Mouse (Mus musculus): Measurements from ENCODE around the gene Uts2. TPM values are rescaled to one million over a fixed set of nuclear protein-coding genes. Genes with fewer than 3 reads are reported as not detected.
"Not testable (repeated sequence)": the region's sequence is repeated elsewhere in the genome, so short reads cannot be mapped to it uniquely, and the experiment has no call there.

Uts2 gene
- polyA plus RNA-seq, 1 experiment from 2014 or later = not detected

- no peaks in the 10 kb centered on the region for H3K4me1 ChIP-seq
- no peak overlapping the region for H3K27ac ChIP-seq
- no peak for ATAC-seq (ENCODE audit: low FRiP score)
- no peaks in the 10 kb centered on the region for H3K9me3 ChIP-seq
- no peak overlapping the region for H3K4me3 ChIP-seq (replicated peaks)
- H3K27me3 ChIP-seq = no peaks in the 10 kb centered on the region
- no peaks in the 10 kb centered on the region for H3K36me3 ChIP-seq (replicated peaks)
- no peak overlapping the region for H3K4me2 ChIP-seq
- no peak overlapping the region for H3K9ac ChIP-seq
- 43% methylated on average over 1 of the region's 1 CpGs for WGBS
These were observed 21.8 kb upstream of the Uts2 start for GRCm38 (mm10) chr4:150975145-150975544.

- Histone ChIP-seq H3K27me3 (no peaks in the 10 kb centered on the region), H3K4me2 (no peak overlapping the region), H3K4me3 (replicated peaks) (no peak overlapping the region), H3K9me3 (no peaks in the 10 kb centered on the region), H3K4me1 (no peaks in the 10 kb centered on the region), H3K9ac (no peak overlapping the region), H3K36me3 (replicated peaks) (no peaks in the 10 kb centered on the region), H3K27ac (no peak overlapping the region)
- WGBS = 88% methylated on average over 21 of the region's 21 CpGs
- ATAC-seq (ENCODE audit: low FRiP score) = no peak
These were observed 18.6 kb upstream of the Uts2 start for GRCm38 (mm10) chr4:150978156-150978910.

- H3K9me3 ChIP-seq = no peaks in the 10 kb centered on the region
- no peak overlapping the region for H3K9ac ChIP-seq
- 84% methylated on average over 9 of the region's 9 CpGs for whole genome bisulfite sequencing
- H3K4me1 ChIP-seq = no peaks in the 10 kb centered on the region
- ATAC-seq (ENCODE audit: low FRiP score) = no peak
- no peak overlapping the region for H3K27ac ChIP-seq
- no peak overlapping the region for H3K4me2 ChIP-seq
- no peak overlapping the region for H3K4me3 ChIP-seq (replicated peaks)
- H3K27me3 ChIP-seq = no peaks in the 10 kb centered on the region
- no peaks in the 10 kb centered on the region for H3K36me3 ChIP-seq (replicated peaks)
These were observed 17.4 kb upstream of the Uts2 start for GRCm38 (mm10) chr4:150979455-150979854.

- Histone ChIP-seq H3K27me3 (no peaks in the 10 kb centered on the region), H3K9me3 (no peaks in the 10 kb centered on the region), H3K4me2 (no peak overlapping the region), H3K36me3 (replicated peaks) (no peaks in the 10 kb centered on the region), H3K9ac (no peak overlapping the region), H3K27ac (no peak overlapping the region), H3K4me1 (no peaks in the 10 kb centered on the region), H3K4me3 (replicated peaks) (no peak overlapping the region)
- WGBS = 90% methylated on average over 5 of the region's 5 CpGs
- ATAC-seq (ENCODE audit: low FRiP score) = no peak
These were observed 16.7 kb upstream of the Uts2 start for GRCm38 (mm10) chr4:150980153-150980552.

- WGBS = 49% methylated on average over 6 of the region's 6 CpGs
These were observed 6.7 kb upstream of the Uts2 start for GRCm38 (mm10) chr4:150990148-150990547.

GRCm38 (mm10) chr4:150998626-150999025 is 1.7 kb downstream of the Uts2 start:
- Histone ChIP-seq H3K9ac (no peak overlapping the region), H3K4me3 (replicated peaks) (no peak overlapping the region), H3K4me2 (no peak overlapping the region), H3K27me3 (no peaks in the 10 kb centered on the region), H3K9me3 (no peaks in the 10 kb centered on the region), H3K27ac (no peak overlapping the region), H3K4me1 (peaks cover 7% of the 10 kb centered on the region; the same call in 1 of the 2 replicates), H3K36me3 (replicated peaks) (no peaks in the 10 kb centered on the region)
- no peak for ATAC-seq (ENCODE audit: low FRiP score)
- 94% methylated on average over 9 of the region's 9 CpGs for WGBS

More at GRCm38 (mm10) chr4:150990148-150990547, 6.7 kb upstream of the Uts2 start:
- no peak overlapping the region for H3K9ac ChIP-seq
- H3K36me3 ChIP-seq (replicated peaks) = no peaks in the 10 kb centered on the region
- H3K4me3 ChIP-seq (replicated peaks) = no peak overlapping the region
- no peak overlapping the region for H3K4me2 ChIP-seq
- H3K27ac ChIP-seq = no peak overlapping the region
- H3K4me1 ChIP-seq = no peaks in the 10 kb centered on the region; the same call in 1 of the 2 replicates
- H3K27me3 ChIP-seq = no peaks in the 10 kb centered on the region
- no peaks in the 10 kb centered on the region for H3K9me3 ChIP-seq
- ATAC-seq (ENCODE audit: low FRiP score) = no peak

- Histone ChIP-seq H3K9ac (no peak overlapping the region), H3K27ac (no peak overlapping the region), H3K9me3 (no peaks in the 10 kb centered on the region), H3K4me1 (0 out of 2 replicates have a peak, but pooled peaks cover 7% of the 10 kb centered on the region), H3K36me3 (replicated peaks) (no peaks in the 10 kb centered on the region), H3K27me3 (no peaks in the 10 kb centered on the region), H3K4me3 (replicated peaks) (no peak overlapping the region), H3K4me2 (no peak overlapping the region)
- ATAC-seq (ENCODE audit: low FRiP score) = no peak
- WGBS = 74% methylated on average over 13 of the region's 13 CpGs
These were observed 4.5 kb downstream of the Uts2 start for GRCm38 (mm10) chr4:151001397-151001796.

- 93% methylated on average over 13 of the region's 13 CpGs for WGBS
These were observed 8.9 kb downstream of the Uts2 start for GRCm38 (mm10) chr4:151005656-151006318.

GRCm38 (mm10) chr4:151006945-151007344 is 10.0 kb downstream of the Uts2 start:
- 51% methylated on average over 6 of the region's 6 CpGs for WGBS
- Histone ChIP-seq H3K36me3 (replicated peaks) (no peaks in the 10 kb centered on the region), H3K27me3 (no peaks in the 10 kb centered on the region), H3K9me3 (no peaks in the 10 kb centered on the region), H3K4me2 (no peak overlapping the region), H3K9ac (no peak overlapping the region), H3K27ac (no peak overlapping the region), H3K4me1 (no peaks in the 10 kb centered on the region), H3K4me3 (replicated peaks) (no peak overlapping the region)
- no peak for ATAC-seq (ENCODE audit: low FRiP score)

More at GRCm38 (mm10) chr4:151005656-151006318, 8.9 kb downstream of the Uts2 start:
- H3K9me3 ChIP-seq = no peaks in the 10 kb centered on the region
- no peaks in the 10 kb centered on the region for H3K27me3 ChIP-seq
- H3K36me3 ChIP-seq (replicated peaks) = no peaks in the 10 kb centered on the region
- no peak overlapping the region for H3K27ac ChIP-seq
- H3K9ac ChIP-seq = no peak overlapping the region
- H3K4me3 ChIP-seq (replicated peaks) = no peak overlapping the region
- ATAC-seq (ENCODE audit: low FRiP score) = no peak
- H3K4me1 ChIP-seq = 0 out of 2 replicates have a peak, but pooled peaks cover 2% of the 10 kb centered on the region
- no peak overlapping the region for H3K4me2 ChIP-seq

GRCm38 (mm10) chr4:151010316-151010715 is 13.4 kb downstream of the Uts2 start:
- Histone ChIP-seq H3K36me3 (replicated peaks) (peaks cover 6% of the 10 kb centered on the region), H3K27ac (no peak overlapping the region), H3K4me3 (replicated peaks) (no peak overlapping the region), H3K4me1 (no peaks in the 10 kb centered on the region), H3K9me3 (no peaks in the 10 kb centered on the region), H3K27me3 (no peaks in the 10 kb centered on the region), H3K4me2 (no peak overlapping the region), H3K9ac (no peak overlapping the region)
- no peak for ATAC-seq (ENCODE audit: low FRiP score)
- 91% methylated on average over 7 of the region's 7 CpGs for WGBS

- Histone ChIP-seq H3K4me1 (no peaks in the 10 kb centered on the region), H3K36me3 (replicated peaks) (peaks cover 17% of the 10 kb centered on the region), H3K27ac (no peak overlapping the region), H3K4me3 (replicated peaks) (no peak overlapping the region), H3K27me3 (no peaks in the 10 kb centered on the region), H3K9me3 (no peaks in the 10 kb centered on the region), H3K4me2 (no peak overlapping the region), H3K9ac (no peak overlapping the region)
- ATAC-seq (ENCODE audit: low FRiP score) = no peak
- WGBS = 89% methylated on average over 10 of the region's 10 CpGs
These were observed 19.0 kb downstream of the Uts2 start for GRCm38 (mm10) chr4:151015946-151016345.

GRCm38 (mm10) chr4:151017356-151017755 is 20.5 kb downstream of the Uts2 start:
- not testable (repeated sequence) for H3K4me3 ChIP-seq (replicated peaks); H3K4me2 ChIP-seq; H3K9me3 ChIP-seq; H3K4me1 ChIP-seq; H3K27me3 ChIP-seq; H3K9ac ChIP-seq; H3K27ac ChIP-seq; ATAC-seq (ENCODE audit: low FRiP score)
- peaks cover 25% of the 10 kb centered on the region for H3K36me3 ChIP-seq (replicated peaks)
- 97% methylated on average over 1 of the region's 1 CpGs for WGBS

Data from forebrain, embryonic 12.5 days (tissue).